Mouse (Mus musculus) liver, embryonic 12.5 days (tissue): Measurements from ENCODE around the gene Hoxc4. TPM values are rescaled to one million over a fixed set of nuclear protein-coding genes. Genes with fewer than 3 reads are reported as not detected.

ENCODE experiments used
- ATAC-seq: fragments of 200-750 bp; cut with Nextera tagmentation; 2 replicates; pipeline ENCODE4 v1.8.0; 2017; ENCODE audit warnings: moderate number of reproducible peaks, mild to moderate bottlenecking, moderate library complexity
- H3K27ac ChIP-seq: fragments of 300-500 bp; sonication (generic); 2 replicates; pipeline ENCODE4 v1.5.1; 2016; ENCODE audit warnings: mild to moderate bottlenecking
- H3K27me3 ChIP-seq: fragments of 300-500 bp; sonication (generic); replicated peaks from 2 replicates; pipeline ENCODE4 v1.6.1; 2016; ENCODE audit warnings: mild to moderate bottlenecking, moderate library complexity
- H3K36me3 ChIP-seq: fragments of 300-500 bp; sonication (generic); 2 replicates; pipeline ENCODE4 v1.6.1; 2016; ENCODE audit warnings: mild to moderate bottlenecking, moderate library complexity
- H3K4me1 ChIP-seq: fragments of 300-500 bp; sonication (generic); 2 replicates; pipeline ENCODE4 v1.6.1; 2016
- H3K4me2 ChIP-seq: fragments of 300-500 bp; sonication (generic); 2 replicates; pipeline ENCODE4 v1.6.1; 2016; ENCODE audit warnings: mild to moderate bottlenecking, moderate library complexity
- H3K4me3 ChIP-seq: fragments of 300-500 bp; sonication (generic); 2 replicates; pipeline ENCODE4 v1.5.1; 2016; ENCODE audit warnings: mild to moderate bottlenecking, moderate library complexity
- H3K9ac ChIP-seq: fragments of 300-500 bp; sonication (generic); 2 replicates; pipeline ENCODE4 v1.6.1; 2016; ENCODE audit warnings: mild to moderate bottlenecking, moderate library complexity
- H3K9me3 ChIP-seq: fragments of 300-500 bp; sonication (generic); replicated peaks from 2 replicates; pipeline ENCODE4 v1.6.1; 2016; ENCODE audit warnings: mild to moderate bottlenecking, moderate library complexity
- WGBS: fragments of 180-500 bp; shearing (Covaris S2); methylation state at CpG from one replicate; pipeline ENCODE4 v1.1.7; 2016; ENCODE audit not compliant: insufficient replicate concordance; 5-methylcytosine and 5-hydroxymethylcytosine counted together
- polyA plus RNA-seq: library from polyadenylated mRNA; unstranded; fragments of >200 nt; fragmentation: Nextera tagmentation; extraction: Ambion mirVana; gene quantifications from 2 replicates; pipeline ENCODE4 v1.2.1, GENCODE M21; 2016

The Hoxc4 gene
- polyA plus RNA-seq, 1 experiment from 2014 or later, result 1.3 TPM

DNA sequence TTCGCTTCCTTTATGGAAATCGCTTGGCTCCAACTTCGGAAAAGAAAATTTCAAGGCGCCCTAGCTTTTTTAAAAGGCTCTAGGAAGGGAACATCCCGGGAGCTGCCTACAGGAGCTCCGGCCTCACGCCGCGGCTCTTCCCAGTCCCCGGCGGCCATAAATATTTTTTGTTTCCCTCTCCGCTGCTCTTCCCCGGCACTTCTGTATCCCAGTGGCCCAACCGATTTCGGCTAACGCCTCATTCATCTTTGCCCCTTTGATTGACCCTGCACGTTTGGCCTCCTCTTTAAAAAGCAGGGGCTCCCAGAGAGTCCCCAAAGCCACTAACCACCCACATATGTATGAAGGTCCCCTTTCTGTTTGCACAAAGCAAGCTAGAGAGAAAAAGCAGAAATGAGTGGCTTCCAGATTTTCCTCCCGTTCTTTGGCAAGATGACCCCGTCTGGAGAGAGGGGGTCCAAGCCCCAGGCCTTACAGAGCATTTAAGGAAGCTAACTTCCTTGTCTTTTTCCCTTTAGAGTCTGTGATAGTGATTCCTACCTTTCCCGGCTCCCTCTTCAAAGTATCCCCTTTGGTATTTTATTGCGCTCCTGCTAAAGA is 40.8 kb downstream of the Hoxc4 start:
- no peak for ATAC-seq
- no peaks in the 10 kb centered on the region for H3K4me1 ChIP-seq
- no peak overlapping the region for H3K27ac ChIP-seq
- H3K9me3 ChIP-seq, result no peaks in the 10 kb centered on the region
- WGBS, result 5% methylated on average over 21 of the region's 21 CpGs
- H3K9ac ChIP-seq, result no peak overlapping the region
- no peak overlapping the region; the same call in 1 of the 2 replicates for H3K4me3 ChIP-seq
- H3K36me3 ChIP-seq, result no peaks in the 10 kb centered on the region
- peak overlapping the region; percentile 35 for H3K4me2 ChIP-seq
- peaks cover 95% of the 10 kb centered on the region for H3K27me3 ChIP-seq

GRCm38 (mm10) chr15:103060021-103060340 is 41.2 kb downstream of the Hoxc4 start:
- peak overlapping the region; percentile 35; the same call in 1 of the 2 replicates for H3K4me2 ChIP-seq
- 19% methylated on average over 11 of the region's 11 CpGs for WGBS
- no peak overlapping the region for H3K4me3 ChIP-seq
- H3K9ac ChIP-seq, result no peak overlapping the region
- no peak for ATAC-seq
- peaks cover 95% of the 10 kb centered on the region for H3K27me3 ChIP-seq
- H3K9me3 ChIP-seq, result no peaks in the 10 kb centered on the region
- H3K4me1 ChIP-seq, result no peaks in the 10 kb centered on the region
- no peaks in the 10 kb centered on the region for H3K36me3 ChIP-seq
- H3K27ac ChIP-seq, result no peak overlapping the region

DNA sequence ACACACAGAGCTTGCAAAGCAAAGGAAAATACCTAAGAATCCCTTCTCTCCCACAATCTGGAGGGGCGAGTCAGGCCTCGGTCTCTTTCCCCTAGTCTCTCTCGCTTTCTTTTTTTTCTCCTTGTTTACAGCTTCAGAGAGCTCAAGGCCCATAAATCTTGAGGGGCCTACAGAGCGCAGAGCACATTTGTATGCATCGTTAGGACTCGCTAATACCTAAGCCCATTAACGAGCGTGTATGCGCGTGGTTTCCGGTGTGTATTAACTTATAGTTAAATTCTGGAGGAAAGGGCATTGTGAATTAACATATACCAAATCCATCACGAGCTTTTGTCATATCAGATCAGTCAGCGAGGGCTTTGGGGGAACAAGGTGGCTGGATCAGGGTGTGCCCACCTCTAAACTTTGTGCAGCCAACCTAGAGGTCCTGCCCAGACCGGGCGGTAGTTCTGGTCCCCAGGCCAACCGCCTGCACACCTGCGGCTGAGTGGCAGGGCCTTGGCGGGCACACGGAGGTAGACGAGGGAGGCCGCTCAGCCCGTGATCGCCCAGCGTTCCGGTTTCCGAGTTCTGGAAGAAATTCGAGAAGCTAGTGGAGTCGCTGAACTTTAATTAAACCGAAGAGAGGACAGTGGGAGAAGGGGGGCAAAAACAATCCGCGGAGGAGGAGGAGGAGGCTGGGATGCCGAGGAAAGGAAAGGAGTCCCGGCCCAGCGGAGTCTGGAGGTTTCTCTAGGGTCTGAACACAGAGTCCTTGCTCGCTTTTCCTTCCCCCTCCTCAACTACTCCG is 41.8 kb downstream of the Hoxc4 start:
- Histone ChIP-seq H3K27ac (peak overlapping the region; percentile 23; the same call in 1 of the 2 replicates), H3K9me3 (no peaks in the 10 kb centered on the region), H3K36me3 (no peaks in the 10 kb centered on the region), H3K4me3 (no peak overlapping the region), H3K9ac (no peak overlapping the region), H3K4me1 (no peaks in the 10 kb centered on the region), H3K4me2 (peak overlapping the region; percentile 35; the same call in 1 of the 2 replicates), H3K27me3 (peaks cover 95% of the 10 kb centered on the region)
- no peak for ATAC-seq
- 4% methylated on average over 36 of the region's 36 CpGs for WGBS

- Histone ChIP-seq H3K4me2 (0 out of 2 replicates have a peak overlapping the region, but pooled peaks have one; percentile 12), H3K27me3 (peaks cover 96% of the 10 kb centered on the region), H3K36me3 (no peaks in the 10 kb centered on the region), H3K4me1 (no peaks in the 10 kb centered on the region), H3K27ac (no peak overlapping the region), H3K9ac (no peak overlapping the region), H3K9me3 (no peaks in the 10 kb centered on the region), H3K4me3 (no peak overlapping the region)
- WGBS, result 2% methylated on average over 30 of the region's 30 CpGs
- no peak for ATAC-seq
These were observed 42.5 kb downstream of the Hoxc4 start for GRCm38 (mm10) chr15:103061131-103061825.

GRCm38 (mm10) chr15:103061988-103062387 is 43.3 kb downstream of the Hoxc4 start:
- H3K9me3 ChIP-seq, result no peaks in the 10 kb centered on the region

GRCm38 (mm10) chr15:103065642-103066041 is 46.9 kb downstream of the Hoxc4 start:
- Histone ChIP-seq H3K4me3 (no peak overlapping the region), H3K27me3 (peaks cover 98% of the 10 kb centered on the region)

More at GRCm38 (mm10) chr15:103061988-103062387, 43.3 kb downstream of the Hoxc4 start:
- Histone ChIP-seq H3K27ac (no peak overlapping the region), H3K27me3 (peaks cover 96% of the 10 kb centered on the region), H3K4me1 (no peaks in the 10 kb centered on the region), H3K9ac (no peak overlapping the region), H3K36me3 (no peaks in the 10 kb centered on the region), H3K4me3 (no peak overlapping the region), H3K4me2 (no peak overlapping the region)
- ATAC-seq, result no peak
- 8% methylated on average over 2 of the region's 2 CpGs for WGBS

GRCm38 (mm10) chr15:103067701-103068100 is 49.0 kb downstream of the Hoxc4 start:
- 22% methylated on average over 4 of the region's 4 CpGs for WGBS
- Histone ChIP-seq H3K36me3 (no peaks in the 10 kb centered on the region), H3K4me1 (peaks cover 11% of the 10 kb centered on the region; the same call in 1 of the 2 replicates), H3K9me3 (no peaks in the 10 kb centered on the region), H3K27ac (no peak overlapping the region), H3K27me3 (peaks cover 98% of the 10 kb centered on the region), H3K9ac (no peak overlapping the region), H3K4me2 (no peak overlapping the region), H3K4me3 (no peak overlapping the region)
- ATAC-seq, result no peak

More at GRCm38 (mm10) chr15:103065642-103066041, 46.9 kb downstream of the Hoxc4 start:
- peaks cover 11% of the 10 kb centered on the region; the same call in 1 of the 2 replicates for H3K4me1 ChIP-seq
- no peaks in the 10 kb centered on the region for H3K9me3 ChIP-seq
- WGBS, result 47% methylated on average over 7 of the region's 7 CpGs
- ATAC-seq, result no peak
- H3K4me2 ChIP-seq, result no peak overlapping the region
- H3K36me3 ChIP-seq, result no peaks in the 10 kb centered on the region
- H3K9ac ChIP-seq, result no peak overlapping the region
- H3K27ac ChIP-seq, result no peak overlapping the region

DNA sequence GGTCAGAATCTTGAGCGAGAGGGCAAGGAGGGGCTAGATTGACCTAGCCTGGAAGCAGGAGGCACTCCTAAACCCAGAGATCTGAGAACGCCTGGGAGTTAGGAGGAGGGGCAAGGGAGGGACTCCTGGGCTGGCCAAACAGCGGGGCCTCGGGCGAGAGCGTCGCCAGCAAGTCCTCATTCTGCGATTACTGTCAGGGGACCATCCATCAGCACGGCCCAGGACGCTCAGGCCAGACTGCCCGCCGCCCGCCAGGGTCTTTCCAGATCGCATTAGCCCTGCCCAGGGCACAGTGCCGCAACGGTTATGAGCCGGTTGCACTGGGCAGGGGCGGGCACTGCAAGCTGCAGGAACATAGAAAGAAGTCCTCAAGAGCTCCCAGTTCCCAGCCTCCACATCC is 50.4 kb downstream of the Hoxc4 start:
- Histone ChIP-seq H3K4me1 (peaks cover 11% of the 10 kb centered on the region; the same call in 1 of the 2 replicates), H3K27me3 (peaks cover 88% of the 10 kb centered on the region), H3K9ac (no peak overlapping the region), H3K27ac (no peak overlapping the region), H3K4me3 (no peak overlapping the region), H3K9me3 (no peaks in the 10 kb centered on the region), H3K4me2 (peak overlapping the region; percentile 26), H3K36me3 (no peaks in the 10 kb centered on the region)
- no peak for ATAC-seq
- WGBS, result 4% methylated on average over 18 of the region's 18 CpGs

- WGBS, result 46% methylated on average over 5 of the region's 5 CpGs
- Histone ChIP-seq H3K4me1 (peaks cover 11% of the 10 kb centered on the region; the same call in 1 of the 2 replicates), H3K4me3 (no peak overlapping the region)
These were observed 52.5 kb downstream of the Hoxc4 start for GRCm38 (mm10) chr15:103071266-103071665.

DNA sequence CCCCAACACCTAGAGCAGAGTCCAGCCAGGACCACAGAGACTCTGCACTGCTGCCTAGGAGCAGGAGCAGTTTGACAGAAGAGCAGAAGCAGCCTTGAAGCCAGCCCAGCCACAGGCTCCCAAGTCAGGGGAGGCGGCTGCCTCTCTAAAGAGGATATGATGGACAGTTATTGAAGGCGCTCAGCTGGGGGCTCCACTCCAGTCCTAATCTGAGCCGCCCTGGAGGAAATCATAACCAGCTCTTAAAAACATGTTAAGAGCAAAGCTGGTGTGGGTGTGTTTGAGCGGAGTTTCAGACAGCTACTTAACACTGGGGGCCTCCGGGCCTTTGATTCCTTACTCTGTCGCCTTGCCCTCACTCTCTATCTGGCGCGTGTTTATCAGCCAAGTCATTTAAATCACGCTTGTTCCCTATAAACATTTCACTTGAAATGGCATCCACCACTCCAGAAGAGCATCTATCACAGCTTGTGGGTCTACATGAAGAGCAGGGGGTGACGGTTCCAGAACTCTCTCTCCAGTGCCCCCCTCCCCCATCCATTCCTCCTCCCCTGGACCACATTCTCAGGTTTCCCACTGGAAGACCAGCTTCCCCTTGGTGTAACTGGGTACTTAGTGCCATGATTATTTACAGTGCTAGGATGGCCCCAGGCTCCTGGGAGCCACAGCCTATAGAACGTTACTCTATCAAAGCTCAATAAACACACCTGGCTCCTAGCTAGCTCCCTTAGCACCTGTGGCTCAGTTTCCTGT is 56.1 kb downstream of the Hoxc4 start:
- no peaks in the 10 kb centered on the region for H3K9me3 ChIP-seq
- no peak overlapping the region for H3K27ac ChIP-seq
- no peak overlapping the region for H3K4me2 ChIP-seq
- WGBS, result 40% methylated on average over 11 of the region's 11 CpGs
- no peak overlapping the region for H3K9ac ChIP-seq
- H3K27me3 ChIP-seq, result peaks cover 55% of the 10 kb centered on the region
- no peaks in the 10 kb centered on the region for H3K4me1 ChIP-seq
- no peak for ATAC-seq
- no peaks in the 10 kb centered on the region for H3K36me3 ChIP-seq
- no peak overlapping the region for H3K4me3 ChIP-seq

More at GRCm38 (mm10) chr15:103071266-103071665, 52.5 kb downstream of the Hoxc4 start:
- H3K36me3 ChIP-seq, result no peaks in the 10 kb centered on the region
- H3K27me3 ChIP-seq, result peaks cover 80% of the 10 kb centered on the region
- H3K9ac ChIP-seq, result no peak overlapping the region
- no peaks in the 10 kb centered on the region for H3K9me3 ChIP-seq
- H3K4me2 ChIP-seq, result no peak overlapping the region
- H3K27ac ChIP-seq, result no peak overlapping the region
- ATAC-seq, result no peak

- Histone ChIP-seq H3K4me1 (no peaks in the 10 kb centered on the region), H3K4me2 (no peak overlapping the region), H3K36me3 (no peaks in the 10 kb centered on the region), H3K4me3 (no peak overlapping the region), H3K27me3 (peaks cover 50% of the 10 kb centered on the region), H3K9ac (no peak overlapping the region), H3K27ac (no peak overlapping the region), H3K9me3 (no peaks in the 10 kb centered on the region)
- no peak for ATAC-seq
- WGBS, result 52% methylated on average over 2 of the region's 2 CpGs
These were observed 58.9 kb downstream of the Hoxc4 start for GRCm38 (mm10) chr15:103077673-103078072.
